Mouse (Mus musculus) left cerebral cortex, postnatal 10 days (tissue): Measurements from ENCODE around the gene Pabpc1l. TPM values are rescaled to one million over a fixed set of nuclear protein-coding genes. Genes with fewer than 3 reads are reported as not detected.
A peak's percentile ranks its signal among the peaks of the same experiment; 100 is the strongest.
"Not testable (repeated sequence)": the region's sequence is repeated elsewhere in the genome, so short reads cannot be mapped to it uniquely, and the experiment has no call there.

Source experiments
- DNase-seq, 2 experiments: peaks; one replicate each; pipeline ENCODE4 v3.0.0; 2021 to 2022; ENCODE audit warnings: low spot score in 2 of 2, mixed read lengths in 1 of 2; ENCODE audit errors: extremely low spot score in 1 of 2
- intact Hi-C: fragments of 180-260 bp; cut with DNase I; formaldehyde crosslinking; loops from one replicate; pipeline ENCODE4 v1.15.1; 2025
- total RNA-seq, 2 experiments: library from RNA; stranded (reverse); gene quantifications; 2 replicates each; pipeline ENCODE4 v1.2.3; 2021

Pabpc1l gene
- total RNA-seq, 2 experiments from 2014 or later, result 1.5 to 2.3 TPM

- no peak for DNase-seq
- intact Hi-C loops, result no loop called here
These were observed 3.1 kb upstream of the Pabpc1l start for GRCm38 (mm10) chr2:164022104-164022503.

DNA sequence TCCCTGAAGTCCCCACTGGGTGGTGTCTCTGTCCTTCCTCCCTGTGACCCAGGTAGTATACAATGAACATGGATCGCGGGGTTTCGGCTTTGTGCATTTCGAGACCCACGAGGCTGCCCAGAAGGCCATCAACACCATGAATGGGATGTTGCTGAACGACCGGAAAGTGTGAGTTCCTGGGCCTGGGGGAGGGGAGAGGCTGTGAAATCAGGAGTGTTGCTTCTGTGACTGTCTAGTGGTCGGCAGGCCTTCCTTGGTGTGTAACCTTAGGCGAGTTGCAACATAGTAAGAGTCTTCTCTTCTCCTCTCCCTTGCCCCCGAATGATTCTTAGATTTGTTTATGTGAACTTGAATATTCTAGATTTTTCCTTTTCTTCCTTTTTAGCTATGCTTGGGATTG is 5.9 kb downstream of the Pabpc1l start:
- intact Hi-C loops, result no loop called here
- DNase-seq, result no peak

DNA sequence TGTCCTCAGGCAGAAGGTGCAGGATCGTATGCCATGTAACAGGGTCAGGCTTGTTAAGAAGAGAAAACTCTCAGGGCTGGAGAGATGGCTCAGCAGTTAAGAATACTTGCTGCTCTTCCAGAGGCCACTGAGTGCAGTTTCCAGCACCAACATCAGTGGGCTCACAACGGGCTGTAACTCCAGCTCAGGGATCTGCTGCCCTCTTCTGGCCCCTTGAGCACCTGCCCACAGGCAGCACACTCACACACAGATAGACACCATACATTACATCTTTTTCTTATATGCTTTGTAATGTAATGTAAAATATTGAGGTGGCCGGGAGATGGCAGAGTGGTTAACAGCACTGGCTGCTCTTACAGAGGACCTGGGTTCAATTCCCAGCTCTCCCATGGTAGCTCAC is 7.7 kb downstream of the Pabpc1l start:
- no peak for DNase-seq
- intact Hi-C loops, result no loop called here

- no peak for DNase-seq
- intact Hi-C loops, result no loop called here
These were observed 11.3 kb downstream of the Pabpc1l start for GRCm38 (mm10) chr2:164036520-164037019.

DNA sequence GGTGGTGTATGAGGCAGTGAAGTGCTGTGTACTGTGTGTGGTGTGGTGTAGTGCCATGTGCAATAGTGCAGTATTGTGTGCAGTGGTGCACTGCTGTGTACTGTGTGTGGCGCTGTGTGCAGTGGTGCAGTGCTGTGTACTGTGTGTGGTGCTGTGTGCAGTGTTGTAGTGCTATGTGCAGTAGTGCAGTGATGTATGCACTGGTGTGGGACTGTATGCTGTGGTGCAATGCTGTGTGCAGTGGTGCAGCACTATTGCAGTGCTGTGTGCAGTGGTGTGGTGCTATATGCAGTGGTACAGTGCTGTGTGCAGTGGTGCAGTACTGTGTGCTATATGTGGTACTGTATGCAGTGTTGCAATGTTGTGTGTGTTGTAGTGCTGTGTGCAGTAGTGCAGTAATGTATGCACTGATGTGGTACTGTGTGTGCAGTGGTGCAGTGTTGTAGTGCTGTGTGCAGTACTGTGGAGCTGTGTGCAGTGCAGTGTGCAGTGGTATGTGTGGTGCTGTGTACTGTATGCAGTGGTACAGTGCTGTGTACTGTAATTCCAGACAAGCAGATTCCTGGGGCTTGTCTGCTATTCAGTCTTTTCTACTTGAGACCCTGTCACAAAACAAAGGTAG is 13.3 kb downstream of the Pabpc1l start:
- intact Hi-C loops, result no loop called here
- DNase-seq, result no peak

DNA sequence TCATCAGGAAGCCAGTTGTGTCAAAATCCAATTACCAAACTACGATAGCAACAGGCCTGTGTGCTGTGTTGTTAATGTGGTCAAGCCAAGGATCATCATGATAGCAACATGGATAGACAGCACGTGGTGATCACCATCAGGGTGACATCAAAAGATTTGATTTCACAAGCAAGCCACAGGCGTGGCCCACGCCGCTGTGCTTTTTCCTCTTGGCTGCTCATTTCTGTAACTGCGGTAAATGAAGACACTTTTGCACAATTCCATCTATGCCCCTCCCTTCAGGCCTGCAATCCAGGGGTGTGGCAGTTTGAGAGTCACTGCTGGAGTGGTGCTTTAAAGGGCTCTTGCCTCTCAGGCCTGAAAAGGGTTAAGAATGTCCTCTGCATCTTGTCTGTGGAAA is 15.7 kb downstream of the Pabpc1l start:
- intact Hi-C loops, result no loop called here
- DNase-seq, result no peak

DNA sequence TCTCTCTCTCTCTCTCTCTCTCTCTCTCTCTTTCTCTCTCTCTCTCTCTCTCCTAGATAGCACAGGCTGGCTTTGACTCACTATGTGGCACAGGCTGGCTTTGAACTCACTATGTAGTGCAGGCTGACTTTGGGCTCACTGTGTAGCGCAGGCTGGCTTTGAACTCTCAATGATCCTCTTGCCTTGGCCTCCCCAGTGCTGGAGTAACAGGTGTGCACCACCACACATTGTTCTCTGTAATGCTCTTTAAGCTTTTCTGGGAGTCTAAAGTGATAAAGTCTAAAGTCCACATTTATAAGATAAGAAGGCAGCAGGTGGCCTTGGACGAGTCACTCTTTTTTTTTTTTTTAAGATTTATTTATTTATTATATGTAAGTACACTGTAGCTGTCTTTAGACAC is 16.3 kb downstream of the Pabpc1l start:
- no peak for DNase-seq
- intact Hi-C loops, result no loop called here

DNA sequence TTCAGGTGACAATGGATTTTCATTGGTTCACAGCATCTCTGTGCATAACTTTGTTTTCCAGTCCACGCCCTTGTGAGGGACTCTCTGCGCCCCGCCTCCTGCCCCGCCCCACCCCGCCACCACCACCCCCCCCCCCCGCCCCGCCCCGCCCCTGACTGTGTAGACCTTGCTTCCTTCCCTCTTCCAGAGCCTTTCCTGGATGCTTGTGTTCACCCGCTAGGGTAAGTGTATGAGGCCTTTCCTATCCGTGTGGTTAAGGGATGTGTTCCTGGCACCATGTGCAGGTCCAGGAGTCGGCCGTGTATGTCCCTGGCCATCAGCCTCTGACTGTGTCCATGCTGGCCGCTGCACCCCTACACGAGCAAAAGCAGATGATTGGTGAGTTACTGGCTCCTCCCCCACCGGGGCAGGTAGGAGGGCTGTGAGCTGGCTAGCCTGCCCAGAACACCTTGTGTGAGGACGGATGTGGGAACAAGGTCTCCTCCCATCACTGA is 22.0 kb downstream of the Pabpc1l start:
- intact Hi-C loops, result no loop called here

GRCm38 (mm10) chr2:164053767-164054166 is 28.5 kb downstream of the Pabpc1l start:
- no peak for DNase-seq
- intact Hi-C loops, result no loop called here

More for the DNA sequence above, 22.0 kb downstream of the Pabpc1l start:
- no peak for DNase-seq

DNA sequence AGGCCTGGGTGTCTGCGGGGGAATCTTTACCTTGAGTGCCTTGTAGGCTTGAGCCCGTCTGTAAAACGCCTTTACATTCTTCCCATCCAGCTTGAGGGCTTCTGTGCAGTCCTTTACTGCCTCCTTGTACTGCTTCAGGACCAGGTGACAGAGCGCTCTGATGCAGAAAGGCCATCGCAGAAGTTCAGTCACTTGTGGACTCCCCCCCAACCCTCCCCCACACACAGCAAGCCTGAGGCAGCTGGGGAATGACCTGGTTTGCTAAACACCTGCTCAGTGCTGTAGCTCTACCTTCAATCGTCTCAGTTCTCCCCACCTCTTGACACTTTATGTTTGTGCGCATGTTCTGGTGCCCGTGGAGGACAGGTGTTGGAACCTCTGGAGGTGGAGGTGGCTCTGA is 29.4 kb downstream of the Pabpc1l start:
- intact Hi-C loops, result no loop called here
- no peak for DNase-seq

GRCm38 (mm10) chr2:164059634-164060235 is 34.5 kb downstream of the Pabpc1l start:
- intact Hi-C loops, result no loop called here
- DNase-seq, result no peak

- intact Hi-C loops, result no loop called here
- DNase-seq, result peak in 1 of 2 experiments; percentile 68
These were observed 45.0 kb downstream of the Pabpc1l start, which contains the start of gene Stk4 for GRCm38 (mm10) chr2:164070142-164070764. Stk4 (plus strand) TSS chr2:164070322.

GRCm38 (mm10) chr2:164070765-164071436 is 45.7 kb downstream of the Pabpc1l start, which contains the start of gene Tomm34:
Tomm34 (minus strand) TSS chr2:164071169.
- intact Hi-C loops, result no loop called here

DNA sequence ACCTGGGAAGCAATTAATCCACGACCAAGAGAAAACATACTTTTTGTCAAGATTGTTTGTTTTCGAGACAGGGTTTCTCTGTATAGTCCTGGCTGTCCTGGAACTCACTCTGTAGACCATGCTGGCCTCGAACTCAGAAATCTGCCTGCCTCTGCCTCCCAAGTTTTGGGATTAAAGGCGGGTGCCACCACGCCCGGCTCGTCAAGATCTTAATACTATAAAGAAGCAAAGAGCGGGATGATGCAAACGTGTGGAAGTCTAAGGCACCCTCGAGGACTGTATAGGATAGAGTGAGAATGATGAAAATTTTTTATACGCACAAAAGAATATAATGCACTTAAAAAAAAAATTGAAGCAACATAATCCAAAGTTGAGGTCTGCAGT is 46.2 kb downstream of the Pabpc1l start:
- DNase-seq, intact Hi-C loops: not testable (repeated sequence)

More at GRCm38 (mm10) chr2:164070765-164071436, 45.7 kb downstream of the Pabpc1l start, which contains the start of gene Tomm34:
- DNase-seq, result peak; percentile 73 to 97

DNA sequence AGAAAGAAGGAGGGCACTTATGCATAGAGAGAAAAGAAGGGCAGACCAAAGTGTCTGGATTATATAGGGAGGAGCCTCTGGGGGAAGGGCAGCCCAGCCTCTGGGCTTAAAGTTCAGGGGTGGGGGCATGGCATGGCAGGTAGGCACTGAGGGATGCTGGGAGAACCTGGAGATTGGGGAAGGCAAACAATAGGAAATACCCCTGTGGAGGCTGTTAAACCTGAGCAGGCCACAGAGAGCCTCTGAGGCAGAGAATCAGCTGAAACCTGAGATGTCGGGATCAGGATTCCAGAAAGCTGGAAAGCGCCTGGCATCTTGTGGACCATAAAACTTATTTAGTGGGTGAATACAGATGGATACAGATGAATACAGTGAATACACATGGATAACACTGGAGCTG is 46.9 kb downstream of the Pabpc1l start:
- intact Hi-C loops, result no loop called here
- no peak for DNase-seq

DNA sequence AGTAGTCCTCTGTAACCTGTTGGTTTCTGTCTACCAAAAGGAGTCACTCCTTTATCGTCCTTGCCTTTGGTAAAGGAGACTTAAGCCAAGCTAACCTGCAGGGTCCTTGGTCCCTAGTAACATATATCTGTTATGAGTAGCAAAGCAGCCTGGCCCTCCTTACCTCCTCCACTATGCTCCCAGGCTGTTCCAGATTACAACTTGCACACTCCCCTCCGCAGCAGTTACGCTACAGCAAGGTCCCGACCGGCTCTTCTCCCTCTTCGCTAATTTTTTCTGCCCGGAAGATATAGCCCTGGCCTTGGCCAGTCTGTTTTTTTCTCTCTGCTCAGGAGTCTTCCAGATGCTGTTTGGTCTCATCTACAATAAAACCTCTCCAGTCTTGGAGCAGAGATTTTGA is 47.9 kb downstream of the Pabpc1l start:
- intact Hi-C loops, result no loop called here
- DNase-seq, result no peak

GRCm38 (mm10) chr2:164073918-164074578 is 48.8 kb downstream of the Pabpc1l start:
- intact Hi-C loops, result no loop called here
- DNase-seq, result peak; percentile 96 to 99

DNA sequence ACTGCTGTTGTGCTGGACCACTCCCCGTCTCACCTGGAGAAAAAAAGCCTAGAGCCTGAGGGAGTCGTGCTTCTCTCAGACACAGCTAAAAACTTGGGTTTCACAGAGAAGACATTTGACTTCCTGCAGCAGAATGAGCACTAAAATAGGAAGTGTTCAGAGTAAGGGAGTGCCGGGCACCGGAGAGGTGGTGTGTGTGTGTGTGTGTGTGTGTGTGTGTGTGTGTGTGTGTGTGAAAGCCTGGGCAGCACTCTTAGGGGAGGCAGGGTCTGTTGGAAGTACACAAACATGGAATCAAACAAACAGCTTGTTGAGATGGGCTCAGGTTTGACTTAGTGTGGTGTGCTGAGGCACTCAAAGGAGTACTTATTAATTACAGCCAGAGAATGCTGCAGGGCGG is 49.8 kb downstream of the Pabpc1l start:
- intact Hi-C loops, result no loop called here

More for the DNA sequence above, 49.8 kb downstream of the Pabpc1l start:
- no peak for DNase-seq
